Mouse (Mus musculus): Measurements from ENCODE around the gene Mroh2b.

The Mroh2b gene

DNA sequence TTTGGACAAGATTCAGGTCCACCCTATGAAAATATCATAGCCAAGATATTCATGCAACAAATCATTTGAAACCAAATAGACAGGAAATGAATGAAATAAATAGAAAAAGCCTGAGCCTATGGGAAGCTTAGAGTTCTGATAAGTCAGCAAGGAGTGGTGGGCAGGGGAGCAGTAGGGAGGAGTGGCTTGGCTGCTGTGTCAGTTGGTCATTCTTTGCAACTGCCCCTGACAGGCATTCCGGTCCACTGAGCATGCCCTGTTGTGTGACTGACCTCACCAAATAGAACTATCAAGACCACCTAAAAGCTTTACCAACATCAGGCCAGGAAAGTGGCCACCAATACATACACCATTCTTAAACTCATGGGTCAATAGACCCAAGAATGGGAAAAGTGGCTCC, at the start of gene Mroh2b:
Mroh2b (plus strand) TSS at position 301 of the 400 bp plus-strand sequence.
- no peak for DNase-seq (ENCODE audit: low read depth in 1 of 2, low spot score in 2 of 2)

DNA sequence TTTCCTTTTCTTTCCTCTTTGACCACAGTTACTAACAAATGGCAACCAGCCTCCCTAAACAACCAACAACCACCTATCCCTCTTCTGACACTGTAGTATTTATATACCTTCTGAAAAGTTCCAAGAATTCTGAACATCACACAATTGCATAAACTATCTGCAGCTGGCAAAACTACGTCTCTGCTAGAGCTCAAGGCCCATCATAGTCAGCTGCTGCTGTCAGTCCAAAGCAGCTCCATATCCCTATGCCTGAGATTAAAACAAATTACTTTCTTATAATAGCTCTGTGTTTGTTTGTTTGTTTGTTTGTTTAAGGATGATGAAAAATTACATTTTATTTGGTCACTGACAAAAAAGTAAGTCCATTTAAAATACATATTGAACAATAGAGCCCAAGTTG, 48.5 kb upstream of the Mroh2b start:
- no peak for DNase-seq (ENCODE audit: low read depth in 1 of 2, low spot score in 2 of 2)

DNA sequence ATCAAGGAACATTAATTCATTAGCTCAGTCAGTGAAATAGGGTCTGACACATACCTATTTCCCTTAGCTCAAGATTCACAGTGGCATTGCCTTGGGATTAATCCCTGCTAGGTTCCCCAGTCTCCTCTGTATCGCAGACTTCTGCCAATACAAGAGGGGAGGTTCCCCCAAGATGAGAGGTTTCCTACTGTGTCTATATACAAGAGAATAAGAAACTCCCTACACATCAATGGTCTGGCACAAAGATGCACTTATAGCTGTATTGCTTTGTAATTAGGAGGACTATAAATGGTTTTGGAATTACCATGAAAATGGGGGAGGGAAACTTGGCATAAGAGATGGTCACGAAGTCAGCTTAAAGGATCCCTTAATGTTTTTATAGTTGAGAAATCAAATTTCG, 3.6 kb upstream of the Mroh2b start:
- no peak for DNase-seq (ENCODE audit: low read depth in 1 of 2, low spot score in 2 of 2)

GRCm38 (mm10) chr15:4934731-4935130, 36.2 kb downstream of the Mroh2b start:
- no peak for DNase-seq (ENCODE audit: low read depth in 1 of 2, low spot score in 2 of 2)

GRCm38 (mm10) chr15:4973355-4973754, 74.8 kb downstream of the Mroh2b start:
- no peak for DNase-seq (ENCODE audit: low read depth in 1 of 2, low spot score in 2 of 2)

GRCm38 (mm10) chr15:5002903-5003302, 104.4 kb downstream of the Mroh2b start:
- no peak for DNase-seq (ENCODE audit: low read depth in 1 of 2, low spot score in 2 of 2)

- no peak for DNase-seq (ENCODE audit: low read depth in 1 of 2, low spot score in 2 of 2)
These were observed 105.1 kb downstream of the Mroh2b start for GRCm38 (mm10) chr15:5003503-5004196.

- DNase-seq (ENCODE audit: low read depth in 1 of 2, low spot score in 2 of 2): no peak
These were observed 111.1 kb downstream of the Mroh2b start for GRCm38 (mm10) chr15:5009644-5010107.
